Mouse (Mus musculus): ENCODE measurements around the gene Ahsa1.
"Not testable (repeated sequence)": the region's sequence is repeated elsewhere in the genome, so short reads cannot be mapped to it uniquely, and the experiment has no call there.

Gene Ahsa1

GRCm38 (mm10) chr12:87281766-87282165, 15.5 kb downstream of the Ahsa1 start:
- DNase-seq (ENCODE audit: low spot score), result no peak

DNA sequence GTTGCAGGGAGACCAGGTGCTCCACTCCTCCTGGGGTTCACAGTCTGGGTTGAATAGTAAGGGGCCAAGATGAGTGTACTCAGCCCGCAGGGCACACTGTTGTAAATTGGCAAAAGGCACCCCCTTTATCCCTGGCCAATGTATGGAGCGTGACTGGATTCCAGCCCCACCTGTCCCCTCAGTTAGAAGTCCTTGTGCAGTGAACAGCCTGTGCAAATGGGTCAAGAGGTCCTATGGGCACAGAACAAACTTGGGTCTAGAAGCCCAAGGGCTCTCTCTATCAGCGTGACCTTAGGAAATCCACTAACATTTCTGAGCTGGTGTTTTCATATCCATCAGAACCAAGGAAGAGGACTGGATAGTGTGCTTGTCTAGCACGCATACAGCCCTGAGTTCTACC, 16.5 kb downstream of the Ahsa1 start:
- DNase-seq (ENCODE audit: low spot score), result no peak

GRCm38 (mm10) chr12:87283706-87284105, 17.4 kb downstream of the Ahsa1 start:
- no peak for DNase-seq (ENCODE audit: low spot score)

GRCm38 (mm10) chr12:87284268-87284667, 18.0 kb downstream of the Ahsa1 start:
- DNase-seq (ENCODE audit: low spot score), result no peak

- DNase-seq (ENCODE audit: low spot score), result no peak
These were observed 18.4 kb downstream of the Ahsa1 start for GRCm38 (mm10) chr12:87284726-87285125.

- DNase-seq (ENCODE audit: low spot score), result no peak
These were observed 22.8 kb downstream of the Ahsa1 start for GRCm38 (mm10) chr12:87289100-87289499.

- DNase-seq (ENCODE audit: low spot score), result no peak
These were observed 27.7 kb downstream of the Ahsa1 start for GRCm38 (mm10) chr12:87293934-87294333.

DNA sequence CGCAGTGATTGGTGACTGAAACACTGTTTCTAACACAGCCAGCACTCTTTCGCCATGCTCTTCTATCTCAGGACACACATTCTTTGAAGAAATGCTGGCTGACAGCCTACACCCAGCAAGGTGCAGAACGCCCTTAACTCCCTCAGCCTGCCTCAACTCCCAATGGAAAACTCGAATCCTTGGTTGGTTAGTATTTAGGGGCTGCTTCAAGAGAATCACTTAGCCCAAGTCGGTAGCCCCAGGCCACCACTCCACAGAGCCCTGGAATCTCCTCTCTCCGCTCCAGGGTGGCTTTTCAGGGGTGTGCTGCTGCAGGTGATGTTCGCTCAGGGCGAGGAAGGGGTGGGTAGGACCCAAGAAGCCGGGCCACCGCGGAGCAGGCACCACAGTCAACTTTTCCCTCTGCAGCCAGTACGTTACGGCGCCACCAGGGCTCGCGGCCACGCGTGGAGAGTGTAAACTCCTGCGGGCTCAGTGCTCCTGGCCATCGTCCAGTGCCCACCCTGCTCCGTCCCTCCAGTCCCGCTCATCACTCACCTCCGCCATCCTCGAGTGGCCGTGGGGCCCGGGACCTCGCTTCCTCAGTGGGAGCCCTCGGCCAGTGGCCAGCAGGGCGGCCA, 32.9 kb downstream of the Ahsa1 start:
- no peak for DNase-seq (ENCODE audit: low spot score)

DNA sequence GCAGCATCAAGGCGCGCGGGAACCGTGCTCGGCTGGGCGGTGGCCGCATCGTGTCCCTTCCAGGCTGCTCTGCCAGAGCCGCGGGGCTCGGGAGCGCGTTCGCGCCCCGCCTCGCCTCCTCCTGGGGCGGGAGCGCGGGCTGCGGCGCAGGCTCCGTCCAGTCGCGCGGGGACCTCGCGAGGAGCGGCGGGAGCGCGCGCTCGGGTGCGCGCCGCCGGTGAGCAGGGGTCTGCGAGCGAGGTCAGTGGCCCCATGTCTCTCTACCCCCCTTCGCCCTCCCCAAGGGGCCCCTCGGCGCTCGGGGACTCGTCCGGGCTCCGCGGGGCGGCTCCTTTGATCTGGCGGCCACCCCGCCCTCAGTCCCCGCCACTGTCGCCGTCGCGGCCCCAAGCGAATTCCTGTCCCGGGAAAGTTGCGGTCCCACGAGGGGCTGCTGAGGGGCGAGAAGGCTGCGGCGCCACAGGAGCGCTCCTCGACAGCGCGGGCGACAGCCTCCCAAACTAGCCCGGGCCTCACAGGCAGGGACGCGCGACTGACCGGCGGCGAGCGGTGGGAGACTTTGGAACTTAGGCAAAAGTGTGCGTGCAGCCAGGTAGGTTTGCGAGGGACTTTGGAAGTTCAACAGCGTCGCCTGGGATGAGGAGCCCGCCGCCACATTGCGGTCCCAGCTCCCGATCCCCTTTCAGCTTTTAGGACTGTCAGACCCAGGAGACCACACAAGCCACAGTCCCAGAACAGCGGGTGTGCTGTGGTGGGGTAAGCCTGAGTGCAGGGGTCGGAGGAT, 33.6 kb downstream of the Ahsa1 start, which contains the start of gene Ism2:
Ism2 (minus strand) TSS at position 49 of the 784 bp plus-strand sequence.
- DNase-seq (ENCODE audit: low spot score), result peak; percentile 29

- no peak for DNase-seq (ENCODE audit: low spot score)
These were observed 34.1 kb downstream of the Ahsa1 start for GRCm38 (mm10) chr12:87300441-87300690.

GRCm38 (mm10) chr12:87301189-87301588, 34.9 kb downstream of the Ahsa1 start:
- DNase-seq (ENCODE audit: low spot score), result no peak

GRCm38 (mm10) chr12:87305767-87306583, 39.7 kb downstream of the Ahsa1 start:
- DNase-seq (ENCODE audit: low spot score), result no peak

- DNase-seq (ENCODE audit: low spot score), result not testable (repeated sequence)
These were observed 40.2 kb downstream of the Ahsa1 start for GRCm38 (mm10) chr12:87306584-87306844.

- no peak for DNase-seq (ENCODE audit: low spot score)
These were observed 46.8 kb downstream of the Ahsa1 start for GRCm38 (mm10) chr12:87313098-87313497.

- no peak for DNase-seq (ENCODE audit: low spot score)
These were observed 51.7 kb downstream of the Ahsa1 start for GRCm38 (mm10) chr12:87317951-87318350.

- DNase-seq (ENCODE audit: low spot score), result no peak
These were observed 53.0 kb downstream of the Ahsa1 start for GRCm38 (mm10) chr12:87319229-87319628.
